24 mouse cellular contexts compared by ENCODE assay signal in genomic region chr9:31293208-31293607, GRCm38 (mm10).
"Had no signal": no experiment of that assay in that cellular context is flagged by ENCODE, and none has a peak within 500 bp of the region (broad histone marks: within the 10 kb centered on the region; RNA-seq: fewer than 3 reads in every experiment).

No protein-coding gene starts in this region.

- H3K36me3 ChIP-seq: heart, embryonic 13.5 days; heart, embryonic 15.5 days; hindbrain, embryonic 13.5 days; hindbrain, embryonic 15.5 days; kidney, embryonic 15.5 days; limb, embryonic 10.5 days; limb, embryonic 12.5 days; liver, embryonic 13.5 days had no signal

- H3K4me1 ChIP-seq: heart, embryonic 15.5 days had no signal

- H3K27ac ChIP-seq: heart, adult 2 months; heart, embryonic 13.5 days; heart, embryonic 15.5 days; hindbrain, embryonic 13.5 days; hindbrain, embryonic 15.5 days; hindbrain, postnatal 0 days; kidney, embryonic 15.5 days; kidney, postnatal 0 days; layer of hippocampus, adult 2 months; left cerebral cortex, adult 2 months; limb, embryonic 10.5 days; limb, embryonic 12.5 days; liver, embryonic 13.5 days had no signal

- DNase-seq: forebrain, postnatal 0 days; gastrocnemius, postnatal 14 days; gastrocnemius, postnatal 36 days; heart, adult 2 months; heart, postnatal 14 days; heart, postnatal 36 days; kidney, adult 18-20 months; kidney, adult 8-10 months; kidney, postnatal 14 days; kidney, postnatal 36 days; liver, embryonic 13.5 days had no signal

- ATAC-seq: forebrain, postnatal 0 days; hindbrain, postnatal 0 days had no signal

- H3K9ac ChIP-seq: forebrain, postnatal 0 days; heart, embryonic 13.5 days; heart, embryonic 15.5 days; hindbrain, embryonic 13.5 days; hindbrain, embryonic 15.5 days; kidney, embryonic 15.5 days; limb, embryonic 12.5 days; liver, embryonic 13.5 days had no signal

- H3K4me3 ChIP-seq: heart, adult 2 months; heart, embryonic 13.5 days; heart, embryonic 15.5 days; hindbrain, embryonic 13.5 days; hindbrain, embryonic 15.5 days; kidney, embryonic 15.5 days; layer of hippocampus, adult 2 months; left cerebral cortex, adult 2 months; limb, embryonic 10.5 days; limb, embryonic 12.5 days; liver, embryonic 13.5 days had no signal

- H3K9me3 ChIP-seq: heart, embryonic 13.5 days; heart, embryonic 15.5 days; hindbrain, embryonic 13.5 days; hindbrain, embryonic 15.5 days; kidney, embryonic 15.5 days; limb, embryonic 10.5 days; limb, embryonic 12.5 days; liver, embryonic 13.5 days had no signal

- H3K27me3 ChIP-seq: heart, embryonic 13.5 days; heart, embryonic 15.5 days; hindbrain, embryonic 13.5 days; hindbrain, embryonic 15.5 days; kidney, embryonic 15.5 days; limb, embryonic 12.5 days; liver, embryonic 13.5 days had no signal

- H3K4me2 ChIP-seq: heart, embryonic 11.5 days; heart, embryonic 13.5 days; heart, embryonic 15.5 days; hindbrain, embryonic 13.5 days; hindbrain, embryonic 15.5 days; kidney, embryonic 15.5 days; limb, embryonic 12.5 days; liver, embryonic 11.5 days; liver, embryonic 13.5 days had no signal
